Mouse (Mus musculus) intestine, embryonic 14.5 days (tissue): Measurements from ENCODE around the gene Susd3. TPM values are rescaled to one million over a fixed set of nuclear protein-coding genes. Genes with fewer than 3 reads are reported as not detected.

Experiments used
- ATAC-seq: fragments of 200-750 bp; cut with Nextera tagmentation; replicated peaks from 2 replicates; pipeline ENCODE4 v1.8.0; 2017; ENCODE audit warnings: low read depth, moderate number of reproducible peaks, moderate TSS enrichment, moderate library complexity; ENCODE audit not compliant: low FRiP score, low TSS enrichment
- DNase-seq: peaks from one replicate; pipeline ENCODE4 v3.0.0-alpha.2; 2018; ENCODE audit warnings: low spot score
- H3K27ac ChIP-seq: fragments of 300-500 bp; sonication (generic); 2 replicates; pipeline ENCODE4 v1.5.1; 2014; ENCODE audit warnings: low read depth, mild to moderate bottlenecking, control low read depth
- H3K27me3 ChIP-seq: fragments of 300-500 bp; sonication (generic); replicated peaks from 2 replicates; pipeline ENCODE4 v1.6.1; 2014; ENCODE audit warnings: low read length, control low read depth; ENCODE audit not compliant: control insufficient read depth, insufficient read depth
- H3K36me3 ChIP-seq: fragments of 300-500 bp; sonication (generic); 2 replicates; pipeline ENCODE4 v1.6.1; 2014; ENCODE audit warnings: low read length, control low read depth; ENCODE audit not compliant: control insufficient read depth, insufficient read depth
- H3K4me1 ChIP-seq: fragments of 300-500 bp; sonication (generic); replicated peaks from 2 replicates; pipeline ENCODE4 v1.6.1; 2014; ENCODE audit warnings: low read length, control low read depth, mixed read lengths; ENCODE audit not compliant: control insufficient read depth, insufficient read depth
- H3K4me2 ChIP-seq: fragments of 300-500 bp; sonication (generic); 2 replicates; pipeline ENCODE4 v1.6.1; 2014; ENCODE audit warnings: low read length
- H3K4me3 ChIP-seq: fragments of 300-500 bp; sonication (generic); 2 replicates; pipeline ENCODE4 v1.5.1; 2014; ENCODE audit warnings: low read depth, low read length, control low read depth, mixed read lengths
- H3K9ac ChIP-seq: fragments of 300-500 bp; sonication (generic); 2 replicates; pipeline ENCODE4 v1.6.1; 2014; ENCODE audit warnings: mild to moderate bottlenecking, low read length
- H3K9me3 ChIP-seq: fragments of 300-500 bp; sonication (generic); 2 replicates; pipeline ENCODE4 v1.6.1; 2016; ENCODE audit warnings: low read length, control low read depth; ENCODE audit not compliant: control insufficient read depth
- WGBS: fragments of 180-500 bp; shearing (Covaris S2); extraction: QIAGEN DNeasy Blood & Tissue Kit; methylation state at CpG from one replicate; pipeline ENCODE4 v1.1.7; 2014; 5-methylcytosine and 5-hydroxymethylcytosine counted together
- polyA plus RNA-seq: library from polyadenylated mRNA; unstranded; fragments of >200 nt; fragmentation: Nextera tagmentation; extraction: Ambion mirVana; gene quantifications from 2 replicates; pipeline ENCODE4 v1.2.1, GENCODE M21; 2014

The Susd3 gene
- polyA plus RNA-seq, 1 experiment from 2014 or later, result 1.4 TPM

- Histone ChIP-seq H3K4me1 (no peaks in the 10 kb centered on the region), H3K9ac (no peak overlapping the region), H3K27ac (no peak overlapping the region), H3K4me2 (no peak overlapping the region), H3K36me3 (peaks cover 12% of the 10 kb centered on the region; the same call in 1 of the 2 replicates), H3K9me3 (no peaks in the 10 kb centered on the region), H3K27me3 (no peaks in the 10 kb centered on the region), H3K4me3 (no peak overlapping the region)
- 90% methylated on average over 7 of the region's 7 CpGs for WGBS
- ATAC-seq (no peak), DNase-seq (no peak)
Observed at GRCm38 (mm10) chr13:49199891-49200290, 48.6 kb downstream of the Susd3 start.

- no peaks in the 10 kb centered on the region for H3K9me3 ChIP-seq
- DNase-seq (no peak), ATAC-seq (no peak)
- H3K27me3 ChIP-seq, result no peaks in the 10 kb centered on the region
- 87% methylated on average over 9 of the region's 9 CpGs for WGBS
- no peaks in the 10 kb centered on the region for H3K4me1 ChIP-seq
- no peak overlapping the region for H3K9ac ChIP-seq
- peaks cover 12% of the 10 kb centered on the region; the same call in 1 of the 2 replicates for H3K36me3 ChIP-seq
- no peak overlapping the region for H3K4me3 ChIP-seq
- no peak overlapping the region for H3K4me2 ChIP-seq
- no peak overlapping the region for H3K27ac ChIP-seq
Observed at GRCm38 (mm10) chr13:49198734-49199133, 49.8 kb downstream of the Susd3 start.

GRCm38 (mm10) chr13:49196766-49197165 is 51.7 kb downstream of the Susd3 start:
- ATAC-seq, result no peak
- Histone ChIP-seq H3K4me2 (no peak overlapping the region), H3K27me3 (no peaks in the 10 kb centered on the region), H3K4me3 (no peak overlapping the region), H3K27ac (no peak overlapping the region), H3K36me3 (peaks cover 5% of the 10 kb centered on the region; the same call in 1 of the 2 replicates), H3K9me3 (no peaks in the 10 kb centered on the region), H3K9ac (no peak overlapping the region), H3K4me1 (peaks cover 1% of the 10 kb centered on the region; the same call in 1 of the 2 replicates)
- WGBS, result 79% methylated on average over 6 of the region's 6 CpGs
- no peak for DNase-seq

GRCm38 (mm10) chr13:49196211-49196610 is 52.3 kb downstream of the Susd3 start:
- Histone ChIP-seq H3K36me3 (peaks cover 5% of the 10 kb centered on the region; the same call in 1 of the 2 replicates), H3K9me3 (no peaks in the 10 kb centered on the region)
- DNase-seq, result no peak

GRCm38 (mm10) chr13:49195651-49196050 is 52.9 kb downstream of the Susd3 start:
- H3K4me3 ChIP-seq, result no peak overlapping the region
- peaks cover 11% of the 10 kb centered on the region; the same call in 1 of the 2 replicates for H3K4me1 ChIP-seq
- H3K36me3 ChIP-seq, result peaks cover 5% of the 10 kb centered on the region; the same call in 1 of the 2 replicates
- 83% methylated on average over 7 of the region's 7 CpGs for WGBS
- ATAC-seq (no peak), DNase-seq (no peak)
- no peak overlapping the region for H3K27ac ChIP-seq
- H3K9ac ChIP-seq, result no peak overlapping the region
- no peak overlapping the region for H3K4me2 ChIP-seq
- H3K9me3 ChIP-seq, result no peaks in the 10 kb centered on the region
- no peaks in the 10 kb centered on the region for H3K27me3 ChIP-seq

More at GRCm38 (mm10) chr13:49196211-49196610, 52.3 kb downstream of the Susd3 start:
- H3K4me3 ChIP-seq, result no peak overlapping the region
- no peak overlapping the region for H3K27ac ChIP-seq
- no peaks in the 10 kb centered on the region for H3K27me3 ChIP-seq
- ATAC-seq, result no peak
- H3K4me1 ChIP-seq, result peaks cover 7% of the 10 kb centered on the region; the same call in 1 of the 2 replicates
- WGBS, result 78% methylated on average over 5 of the region's 5 CpGs
- no peak overlapping the region for H3K9ac ChIP-seq
- H3K4me2 ChIP-seq, result no peak overlapping the region

- Histone ChIP-seq H3K4me2 (no peak overlapping the region), H3K27me3 (no peaks in the 10 kb centered on the region), H3K27ac (no peak overlapping the region), H3K36me3 (peaks cover 5% of the 10 kb centered on the region; the same call in 1 of the 2 replicates), H3K4me1 (peaks cover 18% of the 10 kb centered on the region), H3K4me3 (no peak overlapping the region), H3K9ac (no peak overlapping the region), H3K9me3 (no peaks in the 10 kb centered on the region)
- 96% methylated on average over 13 of the region's 13 CpGs for WGBS
- DNase-seq (no peak), ATAC-seq (no peak)
Observed at GRCm38 (mm10) chr13:49194811-49195210, 53.7 kb downstream of the Susd3 start.

GRCm38 (mm10) chr13:49193650-49194049 is 54.9 kb downstream of the Susd3 start:
- Histone ChIP-seq H3K27me3 (no peaks in the 10 kb centered on the region), H3K27ac (no peak overlapping the region), H3K4me3 (no peak overlapping the region), H3K36me3 (peaks cover 5% of the 10 kb centered on the region; the same call in 1 of the 2 replicates), H3K4me1 (peaks cover 18% of the 10 kb centered on the region), H3K4me2 (no peak overlapping the region), H3K9ac (no peak overlapping the region), H3K9me3 (no peaks in the 10 kb centered on the region)
- DNase-seq, result no peak
- ATAC-seq, result no peak
- WGBS, result 93% methylated on average over 17 of the region's 17 CpGs

- Histone ChIP-seq H3K36me3 (peaks cover 5% of the 10 kb centered on the region; the same call in 1 of the 2 replicates), H3K4me2 (no peak overlapping the region), H3K27ac (no peak overlapping the region), H3K27me3 (no peaks in the 10 kb centered on the region), H3K9me3 (no peaks in the 10 kb centered on the region), H3K9ac (no peak overlapping the region), H3K4me3 (no peak overlapping the region), H3K4me1 (peaks cover 25% of the 10 kb centered on the region)
- ATAC-seq (no peak), DNase-seq (no peak)
- 77% methylated on average over 16 of the region's 16 CpGs for WGBS
Observed at GRCm38 (mm10) chr13:49192156-49192855, 56.2 kb downstream of the Susd3 start.

- DNase-seq (no peak), ATAC-seq (no peak)
- no peak overlapping the region for H3K9ac ChIP-seq
- H3K4me1 ChIP-seq, result peaks cover 30% of the 10 kb centered on the region
- H3K4me3 ChIP-seq, result no peak overlapping the region
- H3K27me3 ChIP-seq, result no peaks in the 10 kb centered on the region
- 50% methylated on average over 5 of the region's 5 CpGs for WGBS
- peaks cover 5% of the 10 kb centered on the region; the same call in 1 of the 2 replicates for H3K36me3 ChIP-seq
- no peak overlapping the region for H3K27ac ChIP-seq
- H3K4me2 ChIP-seq, result no peak overlapping the region
- no peaks in the 10 kb centered on the region for H3K9me3 ChIP-seq
Observed at GRCm38 (mm10) chr13:49191673-49192035, 56.9 kb downstream of the Susd3 start.
